Mouse (Mus musculus): ENCODE data around the gene Cd7. TPM values are rescaled to one million over a fixed set of nuclear protein-coding genes. Genes with fewer than 3 reads are reported as not detected.

Cd7 gene
- polyA plus RNA-seq, 1 experiment: 0.95 TPM

DNA sequence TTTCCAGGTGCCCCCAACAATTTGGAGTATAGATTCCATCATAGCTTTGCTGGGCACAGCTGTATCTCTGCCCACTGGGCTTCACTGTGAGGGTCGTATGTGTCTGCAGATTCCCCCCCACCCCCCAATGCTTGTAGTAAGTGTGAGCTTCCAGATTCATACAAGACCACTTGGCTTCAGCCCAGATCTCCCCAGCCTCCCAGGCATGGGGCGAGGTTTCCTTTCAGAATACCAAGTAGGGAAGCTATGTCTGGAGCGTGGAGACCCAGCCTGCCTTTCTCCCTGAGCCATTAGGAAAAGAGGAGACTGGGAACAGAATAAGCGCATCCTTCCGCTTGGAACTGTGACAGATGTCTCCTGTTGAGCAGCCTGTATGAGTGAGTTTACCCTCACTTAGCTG, 45.6 kb downstream of the Cd7 start:
- Histone ChIP-seq H3K27me3 (ENCODE audit: control insufficient read depth, insufficient read depth, low read length) (no peaks in the 10 kb centered on the region), H3K27ac (ENCODE audit: control insufficient read depth, insufficient read depth, low read depth, low read length) (no peak overlapping the region), H3K36me3 (ENCODE audit: control insufficient read depth, insufficient read depth, low read length) (no peaks in the 10 kb centered on the region), H3K4me1 (ENCODE audit: control insufficient read depth, insufficient read depth, low read length) (peaks cover 7% of the 10 kb centered on the region), H3K4me3 (ENCODE audit: control insufficient read depth, low read depth, low read length) (peak overlapping the region; percentile 60; the same call in 1 of the 2 replicates)
- TF ChIP-seq CTCF (IDR thresholded peaks at IDR 0.05; ENCODE audit: control insufficient read depth, insufficient read depth, insufficient replicate concordance, low read depth, low read length) (no peak), POLR2A (IDR thresholded peaks at IDR 0.05; ENCODE audit: control insufficient read depth, low read depth, low read length) (no peak)

DNA sequence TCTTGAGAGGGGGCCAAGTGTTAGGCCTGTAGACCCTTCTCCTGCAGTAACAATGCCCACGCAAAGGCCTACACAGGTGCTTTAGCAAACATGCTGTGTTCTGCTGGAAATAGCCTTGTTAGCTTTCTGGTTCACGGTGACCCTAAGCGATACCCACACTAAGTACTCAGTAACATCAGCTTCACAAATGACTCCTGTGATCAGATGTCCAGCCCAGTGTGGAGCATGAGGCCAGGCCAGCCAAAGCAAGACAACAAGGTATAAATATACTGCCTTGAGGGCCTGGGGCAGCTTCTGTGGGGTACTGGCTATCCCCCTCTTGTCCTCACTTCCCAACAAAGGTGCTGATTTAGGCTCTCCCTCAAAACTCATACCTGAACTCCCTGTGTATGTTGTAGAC, 46.1 kb downstream of the Cd7 start:
- TF ChIP-seq POLR2A (IDR thresholded peaks at IDR 0.05; ENCODE audit: control insufficient read depth, low read depth, low read length) (no peak), CTCF (IDR thresholded peaks at IDR 0.05; ENCODE audit: control insufficient read depth, insufficient read depth, insufficient replicate concordance, low read depth, low read length) (no peak)
- H3K27ac ChIP-seq (ENCODE audit: control insufficient read depth, insufficient read depth, low read depth, low read length): no peak overlapping the region
- H3K4me1 ChIP-seq (ENCODE audit: control insufficient read depth, insufficient read depth, low read length): peaks cover 7% of the 10 kb centered on the region
- no peaks in the 10 kb centered on the region for H3K27me3 ChIP-seq (ENCODE audit: control insufficient read depth, insufficient read depth, low read length)
- H3K4me3 ChIP-seq (ENCODE audit: control insufficient read depth, low read depth, low read length): peak overlapping the region; percentile 60
- no peaks in the 10 kb centered on the region for H3K36me3 ChIP-seq (ENCODE audit: control insufficient read depth, insufficient read depth, low read length)

- Histone ChIP-seq H3K27ac (ENCODE audit: control insufficient read depth, insufficient read depth, low read depth, low read length) (peak overlapping the region; percentile 67), H3K36me3 (ENCODE audit: control insufficient read depth, insufficient read depth, low read length) (peaks cover under 1% of the 10 kb centered on the region; the same call in 1 of the 2 replicates), H3K4me3 (ENCODE audit: control insufficient read depth, low read depth, low read length) (peak overlapping the region; percentile 99), H3K27me3 (ENCODE audit: control insufficient read depth, insufficient read depth, low read length) (no peaks in the 10 kb centered on the region), H3K4me1 (ENCODE audit: control insufficient read depth, insufficient read depth, low read length) (peaks cover 7% of the 10 kb centered on the region)
- no peak for TF ChIP-seq CTCF (IDR thresholded peaks at IDR 0.05; ENCODE audit: control insufficient read depth, insufficient read depth, insufficient replicate concordance, low read depth, low read length)
- TF ChIP-seq POLR2A (IDR thresholded peaks at IDR 0.05; ENCODE audit: control insufficient read depth, low read depth, low read length): no peak
Measured at GRCm38 (mm10) chr11:120991791-120992190, 47.4 kb downstream of the Cd7 start.

- peaks cover 7% of the 10 kb centered on the region for H3K4me1 ChIP-seq (ENCODE audit: control insufficient read depth, insufficient read depth, low read length)
Measured at GRCm38 (mm10) chr11:120990951-120991526, 48.2 kb downstream of the Cd7 start, which contains the start of gene Csnk1d. TSS of gene Csnk1d (minus strand) at chr11:120991330.

GRCm38 (mm10) chr11:120990126-120990781, 49.0 kb downstream of the Cd7 start:
- H3K27me3 ChIP-seq (ENCODE audit: control insufficient read depth, insufficient read depth, low read length): no peaks in the 10 kb centered on the region
- peak overlapping the region; percentile 99 for H3K4me3 ChIP-seq (ENCODE audit: control insufficient read depth, low read depth, low read length)
- peak overlapping the region; percentile 99 for H3K27ac ChIP-seq (ENCODE audit: control insufficient read depth, insufficient read depth, low read depth, low read length)
- no peak for TF ChIP-seq CTCF (IDR thresholded peaks at IDR 0.05; ENCODE audit: control insufficient read depth, insufficient read depth, insufficient replicate concordance, low read depth, low read length)
- no peak for TF ChIP-seq POLR2A (IDR thresholded peaks at IDR 0.05; ENCODE audit: control insufficient read depth, low read depth, low read length)
- peaks cover 7% of the 10 kb centered on the region for H3K4me1 ChIP-seq (ENCODE audit: control insufficient read depth, insufficient read depth, low read length)
- H3K36me3 ChIP-seq (ENCODE audit: control insufficient read depth, insufficient read depth, low read length): peaks cover 1% of the 10 kb centered on the region; the same call in 1 of the 2 replicates

More at GRCm38 (mm10) chr11:120990951-120991526, 48.2 kb downstream of the Cd7 start, which contains the start of gene Csnk1d:
- TF ChIP-seq CTCF (IDR thresholded peaks at IDR 0.05; ENCODE audit: control insufficient read depth, insufficient read depth, insufficient replicate concordance, low read depth, low read length): no peak
- TF ChIP-seq POLR2A (IDR thresholded peaks at IDR 0.05; ENCODE audit: control insufficient read depth, low read depth, low read length): peak; percentile 85
- Histone ChIP-seq H3K36me3 (ENCODE audit: control insufficient read depth, insufficient read depth, low read length) (peaks cover 1% of the 10 kb centered on the region; the same call in 1 of the 2 replicates), H3K27ac (ENCODE audit: control insufficient read depth, insufficient read depth, low read depth, low read length) (peak within 1 kb of the TSS; percentile 99), H3K27me3 (ENCODE audit: control insufficient read depth, insufficient read depth, low read length) (no peaks in the 10 kb centered on the region), H3K4me3 (ENCODE audit: control insufficient read depth, low read depth, low read length) (peak within 1 kb of the TSS; percentile 99)

DNA sequence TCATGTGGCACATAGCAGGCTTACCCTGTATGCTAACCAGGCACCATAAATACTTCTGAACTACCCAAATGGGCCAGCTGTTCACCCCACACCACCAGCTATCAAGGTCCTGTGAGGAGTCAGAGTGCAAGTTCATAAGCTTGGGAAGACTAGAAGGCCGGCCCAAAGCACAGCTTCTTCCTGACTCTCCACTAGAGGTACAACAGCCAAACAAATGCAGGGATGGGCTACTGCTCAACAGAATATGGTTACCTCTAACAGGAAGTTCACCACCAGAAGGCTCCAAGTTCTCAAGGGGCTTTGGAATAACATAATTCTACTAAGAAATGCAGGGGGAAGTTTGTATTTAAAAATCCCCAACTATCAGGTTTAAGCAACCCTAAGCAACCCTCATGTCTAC, 49.7 kb downstream of the Cd7 start:
- Histone ChIP-seq H3K27ac (ENCODE audit: control insufficient read depth, insufficient read depth, low read depth, low read length) (peak overlapping the region; percentile 69; the same call in 1 of the 2 replicates), H3K4me3 (ENCODE audit: control insufficient read depth, low read depth, low read length) (peak overlapping the region; percentile 90), H3K4me1 (ENCODE audit: control insufficient read depth, insufficient read depth, low read length) (peaks cover 7% of the 10 kb centered on the region), H3K36me3 (ENCODE audit: control insufficient read depth, insufficient read depth, low read length) (peaks cover 1% of the 10 kb centered on the region; the same call in 1 of the 2 replicates), H3K27me3 (ENCODE audit: control insufficient read depth, insufficient read depth, low read length) (no peaks in the 10 kb centered on the region)
- no peak for TF ChIP-seq POLR2A (IDR thresholded peaks at IDR 0.05; ENCODE audit: control insufficient read depth, low read depth, low read length)
- TF ChIP-seq CTCF (IDR thresholded peaks at IDR 0.05; ENCODE audit: control insufficient read depth, insufficient read depth, insufficient replicate concordance, low read depth, low read length): no peak

GRCm38 (mm10) chr11:120988410-120988809, 50.8 kb downstream of the Cd7 start:
- H3K4me1 ChIP-seq (ENCODE audit: control insufficient read depth, insufficient read depth, low read length): peaks cover 7% of the 10 kb centered on the region
- TF ChIP-seq CTCF (IDR thresholded peaks at IDR 0.05; ENCODE audit: control insufficient read depth, insufficient read depth, insufficient replicate concordance, low read depth, low read length) (no peak), POLR2A (IDR thresholded peaks at IDR 0.05; ENCODE audit: control insufficient read depth, low read depth, low read length) (no peak)
- H3K4me3 ChIP-seq (ENCODE audit: control insufficient read depth, low read depth, low read length): peak overlapping the region; percentile 28; the same call in 1 of the 2 replicates
- peaks cover 1% of the 10 kb centered on the region for H3K36me3 ChIP-seq (ENCODE audit: control insufficient read depth, insufficient read depth, low read length)
- H3K27me3 ChIP-seq (ENCODE audit: control insufficient read depth, insufficient read depth, low read length): no peaks in the 10 kb centered on the region
- no peak overlapping the region for H3K27ac ChIP-seq (ENCODE audit: control insufficient read depth, insufficient read depth, low read depth, low read length)
